Mouse (Mus musculus): Measurements from ENCODE around the gene Gm26620. TPM values are rescaled to one million over a fixed set of nuclear protein-coding genes. Genes with fewer than 3 reads are reported as not detected.

Gm26620 gene
- total RNA-seq, 1 experiment from 2014 or later = 0.58 TPM

Other genes starting within 250 kb of the Gm26620 start
- 1.5 and 2.1 TPM in 2 replicates for gene Olfml2b, start 240.5 kb upstream of the Gm26620 start, total RNA-seq (2017)
- gene Atf6, start 17.3 kb upstream of the Gm26620 start, total RNA-seq (2017) = 46.3 and 47.7 TPM in 2 replicates
- gene Dusp12, start 475 bp downstream of the Gm26620 start, total RNA-seq (2017) = 6.9 and 8.8 TPM in 2 replicates
- gene Fcrlb, start 27.9 kb downstream of the Gm26620 start, total RNA-seq (2017) = 0.98 and 1.4 TPM in 2 replicates
- gene Fcrla, start 42.5 kb downstream of the Gm26620 start, total RNA-seq (2017) = 255 and 258 TPM in 2 replicates
- gene Fcgr2b, start 91.5 kb downstream of the Gm26620 start, total RNA-seq (2017) = 136 and 145 TPM in 2 replicates
- gene Fcgr4, start 133.9 kb downstream of the Gm26620 start, total RNA-seq (2017) = 134 TPM in 2 replicates
- gene Fcgr3, start 179.9 kb downstream of the Gm26620 start, total RNA-seq (2017) = 682 and 697 TPM in 2 replicates
- not detected in 2 replicates for gene Cfap126, start 228.9 kb downstream of the Gm26620 start, total RNA-seq (2017)

All from neutrophil, adult 5-6 weeks (primary cell).